Mouse (Mus musculus) lung, embryonic 15.5 days (tissue): ENCODE measurements around the gene R3hdm4. TPM values are rescaled to one million over a fixed set of nuclear protein-coding genes. Genes with fewer than 3 reads are reported as not detected.

Experiments used
- ATAC-seq: fragments of 200-750 bp; cut with Nextera tagmentation; 2 replicates; pipeline ENCODE4 v1.8.0; 2017; ENCODE audit warnings: moderate number of reproducible peaks, borderline replicate concordance; ENCODE audit not compliant: low FRiP score, low TSS enrichment; ENCODE audit errors: extremely low read depth
- H3K27ac ChIP-seq: fragments of 300-500 bp; sonication (generic); 2 replicates; pipeline ENCODE4 v1.5.1; 2015; ENCODE audit warnings: moderate library complexity, mild to moderate bottlenecking, inconsistent platforms
- H3K27me3 ChIP-seq: fragments of 300-500 bp; sonication (generic); 2 replicates; pipeline ENCODE4 v1.6.1; 2015; ENCODE audit warnings: inconsistent platforms
- H3K36me3 ChIP-seq: fragments of 300-500 bp; sonication (generic); 2 replicates; pipeline ENCODE4 v1.6.1; 2015; ENCODE audit warnings: inconsistent platforms
- H3K4me1 ChIP-seq: fragments of 300-500 bp; sonication (generic); 2 replicates; pipeline ENCODE4 v1.6.1; 2015; ENCODE audit warnings: inconsistent platforms
- H3K4me2 ChIP-seq: fragments of 300-500 bp; sonication (generic); 2 replicates; pipeline ENCODE4 v1.6.1; 2015; ENCODE audit warnings: inconsistent platforms, mild to moderate bottlenecking, moderate library complexity
- H3K4me3 ChIP-seq: fragments of 300-500 bp; sonication (generic); 2 replicates; pipeline ENCODE4 v1.5.1; 2015; ENCODE audit warnings: mild to moderate bottlenecking, inconsistent platforms
- H3K9ac ChIP-seq: fragments of 300-500 bp; sonication (generic); 2 replicates; pipeline ENCODE4 v1.6.1; 2015; ENCODE audit warnings: inconsistent platforms
- H3K9me3 ChIP-seq: fragments of 300-500 bp; sonication (generic); 2 replicates; pipeline ENCODE4 v1.6.1; 2016; ENCODE audit warnings: inconsistent platforms
- WGBS: fragments of 180-500 bp; shearing (Covaris S2); methylation state at CpG from one replicate; pipeline ENCODE4 v1.1.7; 2015; 5-methylcytosine and 5-hydroxymethylcytosine counted together
- polyA plus RNA-seq: library from polyadenylated mRNA; unstranded; fragments of >200 nt; fragmentation: Nextera tagmentation; extraction: Ambion mirVana; gene quantifications from 2 replicates; pipeline ENCODE4 v1.2.1, GENCODE M21; 2015

R3hdm4 gene
- polyA plus RNA-seq, 1 experiment from 2014 or later, result 152 TPM

DNA sequence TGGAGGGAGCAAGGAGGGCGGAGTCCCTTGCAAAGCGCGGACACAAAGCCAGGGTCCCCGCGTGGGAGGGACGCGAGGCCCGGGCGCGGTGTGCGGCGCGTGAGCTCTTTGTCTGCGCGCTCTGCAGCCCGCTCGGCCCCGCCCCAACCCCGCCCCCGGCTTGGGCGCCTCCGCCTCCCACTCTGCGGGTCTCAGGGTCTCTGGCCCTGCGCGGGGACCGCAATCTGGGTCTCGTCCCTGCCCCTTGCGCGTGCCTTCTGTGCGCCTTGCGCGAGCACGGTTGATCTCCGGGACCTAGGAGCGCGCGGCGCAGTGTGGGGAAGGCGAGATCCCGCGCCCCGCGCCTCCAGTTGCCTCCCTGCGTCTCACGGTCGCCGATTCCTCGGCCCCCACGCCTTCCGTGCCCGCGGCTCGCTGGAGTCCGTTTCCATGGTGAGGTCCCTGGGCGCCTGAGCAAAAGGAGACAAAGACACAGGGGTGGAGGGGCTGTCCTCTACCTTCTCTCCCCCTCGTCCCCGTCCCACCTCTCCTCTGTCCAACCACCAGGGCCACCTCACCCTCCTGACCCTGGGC lies 46.6 kb downstream of the R3hdm4 start, which contains the start of the genes Prtn3 and Plppr3:
Gene Prtn3 (plus strand): TSS at position 187 of the 573 bp plus-strand sequence.
Gene Plppr3 (minus strand): TSS at position 345 of the 573 bp plus-strand sequence.
- peak; percentile 82 for ATAC-seq
- WGBS, result under 1% methylated on average over 46 of the region's 57 CpGs
- Histone ChIP-seq H3K9me3 (no peaks in the 10 kb centered on the region), H3K4me3 (peak within 1 kb of the TSS; percentile 52), H3K27ac (no peak within 1 kb of the TSS), H3K4me1 (peaks cover 21% of the 10 kb centered on the region), H3K9ac (peak within 1 kb of the TSS; percentile 71), H3K36me3 (no peaks in the 10 kb centered on the region), H3K4me2 (peak within 1 kb of the TSS; percentile 87), H3K27me3 (no peaks in the 10 kb centered on the region)

DNA sequence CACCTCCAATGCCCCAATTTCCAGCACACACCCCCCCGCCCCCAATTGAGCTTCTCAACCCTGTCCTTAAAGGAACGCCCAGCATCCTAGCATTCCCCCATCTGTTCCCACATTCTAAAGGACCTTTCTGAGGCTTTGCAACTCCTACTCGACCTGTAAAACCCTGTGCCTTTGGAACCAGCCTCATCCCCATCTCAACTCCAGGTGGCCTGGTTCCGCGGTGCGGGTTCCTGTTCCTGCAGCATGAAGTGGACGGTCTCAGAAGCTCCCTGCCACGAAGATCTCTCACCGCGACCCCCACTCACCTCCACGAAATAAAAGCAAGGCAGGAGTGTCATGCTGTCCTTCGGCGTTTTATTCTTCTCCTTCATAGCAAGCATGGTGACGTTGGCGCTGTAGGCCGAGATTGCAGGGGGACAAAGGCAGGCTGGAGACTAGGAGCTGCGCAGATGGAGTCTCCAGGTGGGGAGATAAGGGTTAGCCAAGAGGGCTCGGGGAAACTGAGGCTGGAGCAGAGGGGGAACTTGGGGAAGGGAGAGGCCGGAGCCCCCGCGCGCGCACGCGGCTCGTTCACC lies 47.2 kb downstream of the R3hdm4 start:
- Histone ChIP-seq H3K4me2 (peak overlapping the region; percentile 87), H3K4me1 (peaks cover 20% of the 10 kb centered on the region), H3K9me3 (no peaks in the 10 kb centered on the region), H3K27ac (no peak overlapping the region), H3K4me3 (peak overlapping the region; percentile 52), H3K9ac (peak overlapping the region; percentile 71), H3K36me3 (no peaks in the 10 kb centered on the region), H3K27me3 (no peaks in the 10 kb centered on the region)
- ATAC-seq, result peak; percentile 16; the same call in 1 of the 2 replicates
- under 1% methylated on average over 26 of the region's 26 CpGs for WGBS

DNA sequence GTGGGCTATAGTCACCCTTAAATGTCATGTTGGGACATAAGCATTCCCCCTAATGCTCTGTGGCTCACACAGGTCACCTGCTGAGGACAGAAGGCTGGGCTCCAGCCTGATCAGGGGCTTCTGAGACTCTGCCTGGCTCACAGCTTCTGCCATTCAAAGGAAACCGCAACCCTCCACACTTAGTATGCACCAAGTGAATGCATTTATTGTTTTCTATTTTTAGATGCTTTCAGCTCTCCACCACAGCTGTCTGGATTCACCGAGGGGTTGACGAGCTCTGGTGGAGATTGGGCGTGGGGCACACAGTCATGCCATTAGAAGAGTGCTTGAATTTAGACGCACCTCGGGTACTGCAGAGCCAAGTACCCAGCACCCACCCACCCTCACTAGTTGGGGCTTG lies 47.7 kb downstream of the R3hdm4 start:
- Histone ChIP-seq H3K9me3 (no peaks in the 10 kb centered on the region), H3K36me3 (no peaks in the 10 kb centered on the region), H3K9ac (no peak overlapping the region), H3K27me3 (no peaks in the 10 kb centered on the region), H3K27ac (no peak overlapping the region), H3K4me2 (peak overlapping the region; percentile 87), H3K4me1 (peaks cover 20% of the 10 kb centered on the region), H3K4me3 (peak overlapping the region; percentile 52)
- ATAC-seq, result no peak
- 11% methylated on average over 6 of the region's 6 CpGs for WGBS

DNA sequence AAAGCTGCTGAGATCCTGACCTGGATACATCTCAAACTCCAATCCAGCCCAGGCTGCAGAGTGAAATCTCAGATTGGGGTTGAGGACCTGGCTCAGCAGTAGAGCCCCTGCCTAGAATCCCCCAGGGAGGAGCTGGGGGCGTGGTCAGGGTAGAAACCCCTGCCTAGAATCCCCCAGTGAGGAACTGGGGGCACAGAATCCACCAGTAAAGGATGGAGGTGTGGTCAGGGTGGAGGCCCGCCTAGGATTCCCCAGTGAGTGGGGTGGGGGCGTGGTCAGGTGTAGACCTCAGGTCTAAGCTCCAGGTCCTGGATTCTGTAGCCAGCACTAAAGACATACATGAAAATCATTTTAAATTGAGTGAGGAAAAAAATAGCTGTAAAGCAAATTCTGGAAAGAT lies 48.1 kb downstream of the R3hdm4 start:
- H3K27me3 ChIP-seq, result no peaks in the 10 kb centered on the region
- peak overlapping the region; percentile 52; the same call in 1 of the 2 replicates for H3K4me3 ChIP-seq
- no peaks in the 10 kb centered on the region for H3K36me3 ChIP-seq
- H3K27ac ChIP-seq, result no peak overlapping the region
- H3K9me3 ChIP-seq, result no peaks in the 10 kb centered on the region
- peak overlapping the region; percentile 87 for H3K4me2 ChIP-seq
- no peak for ATAC-seq
- WGBS, result 41% methylated on average over 3 of the region's 3 CpGs
- no peak overlapping the region for H3K9ac ChIP-seq
- peaks cover 20% of the 10 kb centered on the region for H3K4me1 ChIP-seq

DNA sequence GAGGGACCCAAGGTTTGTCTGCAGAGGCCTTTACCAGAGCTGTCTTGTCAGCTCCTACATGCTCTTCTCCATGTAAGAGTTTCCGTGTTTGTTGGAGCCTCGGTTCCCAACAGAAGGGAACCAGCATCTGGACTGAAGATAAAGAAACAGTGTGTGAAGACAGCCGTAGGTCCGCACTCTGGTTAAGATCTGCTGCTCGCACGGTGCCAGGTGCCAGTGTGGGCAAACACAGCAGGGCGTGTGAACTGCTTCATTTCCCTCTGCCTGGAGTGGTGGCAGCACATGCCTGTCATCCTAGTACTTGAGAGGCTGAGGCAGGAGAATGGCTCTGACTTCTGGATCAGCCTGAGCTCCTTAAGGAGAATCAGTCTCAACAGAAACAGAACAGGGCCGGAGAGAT lies 49.2 kb downstream of the R3hdm4 start:
- H3K27me3 ChIP-seq, result no peaks in the 10 kb centered on the region
- 87% methylated on average over 8 of the region's 8 CpGs for WGBS
- no peak for ATAC-seq
- no peak overlapping the region for H3K27ac ChIP-seq
- no peak overlapping the region for H3K4me3 ChIP-seq
- H3K36me3 ChIP-seq, result no peaks in the 10 kb centered on the region
- peaks cover 17% of the 10 kb centered on the region for H3K4me1 ChIP-seq
- H3K9ac ChIP-seq, result no peak overlapping the region
- H3K4me2 ChIP-seq, result no peak overlapping the region
- H3K9me3 ChIP-seq, result no peaks in the 10 kb centered on the region

DNA sequence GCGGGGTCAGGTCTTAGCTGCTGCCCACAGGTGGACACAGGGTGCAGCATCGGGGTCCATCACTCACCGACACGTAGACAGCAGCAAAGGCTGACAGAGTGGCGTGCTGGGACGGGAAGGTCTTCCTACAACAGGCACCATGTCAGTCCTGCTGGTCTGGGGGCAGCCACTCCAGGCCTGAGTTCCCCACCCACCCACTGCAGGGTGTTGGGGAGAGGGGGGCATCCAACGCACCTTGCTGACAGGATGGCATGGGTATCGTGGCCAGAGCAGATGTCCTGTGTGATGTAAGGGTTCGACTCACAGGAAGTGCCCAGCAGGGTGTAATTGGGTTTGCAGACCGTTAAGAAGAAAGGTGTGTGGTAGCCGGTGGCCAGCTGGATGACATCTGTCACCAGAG lies 54.4 kb downstream of the R3hdm4 start:
- no peak for ATAC-seq
- WGBS, result 74% methylated on average over 11 of the region's 11 CpGs
- Histone ChIP-seq H3K4me3 (no peak overlapping the region), H3K4me2 (no peak overlapping the region), H3K27me3 (no peaks in the 10 kb centered on the region), H3K27ac (no peak overlapping the region), H3K4me1 (peaks cover 5% of the 10 kb centered on the region; the same call in 1 of the 2 replicates), H3K9ac (no peak overlapping the region), H3K36me3 (peaks cover 40% of the 10 kb centered on the region), H3K9me3 (no peaks in the 10 kb centered on the region)

DNA sequence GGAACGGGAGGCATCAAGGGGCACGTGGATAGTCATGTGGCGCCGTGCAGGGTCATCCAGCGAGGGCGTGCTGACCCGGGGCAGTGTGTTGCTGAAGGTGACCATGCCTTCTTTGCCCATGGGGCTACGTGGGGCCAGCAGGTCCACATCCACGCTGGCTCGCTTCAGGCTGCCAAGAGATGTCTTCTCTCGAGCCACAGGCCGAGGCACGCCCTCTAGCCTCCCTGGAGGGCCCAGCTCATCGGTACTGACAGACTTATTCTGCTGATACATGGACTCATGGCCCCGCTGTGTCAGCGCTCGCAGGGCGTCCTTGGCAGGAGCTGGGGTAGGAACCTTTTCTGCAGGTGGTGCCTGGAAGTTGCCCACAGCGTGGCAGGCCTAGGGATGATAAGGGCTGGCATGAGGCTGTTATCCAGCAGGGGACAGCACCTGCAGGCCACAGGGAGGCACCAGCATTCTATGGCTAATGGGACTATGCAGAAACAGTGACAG lies 55.2 kb downstream of the R3hdm4 start:
- peak overlapping the region; percentile 2; the same call in 1 of the 2 replicates for H3K27ac ChIP-seq
- no peaks in the 10 kb centered on the region for H3K27me3 ChIP-seq
- 62% methylated on average over 19 of the region's 19 CpGs for WGBS
- H3K36me3 ChIP-seq, result peaks cover 47% of the 10 kb centered on the region
- H3K9ac ChIP-seq, result no peak overlapping the region
- no peak for ATAC-seq
- H3K4me3 ChIP-seq, result no peak overlapping the region
- H3K9me3 ChIP-seq, result no peaks in the 10 kb centered on the region
- no peak overlapping the region for H3K4me2 ChIP-seq
- peaks cover 5% of the 10 kb centered on the region; the same call in 1 of the 2 replicates for H3K4me1 ChIP-seq

DNA sequence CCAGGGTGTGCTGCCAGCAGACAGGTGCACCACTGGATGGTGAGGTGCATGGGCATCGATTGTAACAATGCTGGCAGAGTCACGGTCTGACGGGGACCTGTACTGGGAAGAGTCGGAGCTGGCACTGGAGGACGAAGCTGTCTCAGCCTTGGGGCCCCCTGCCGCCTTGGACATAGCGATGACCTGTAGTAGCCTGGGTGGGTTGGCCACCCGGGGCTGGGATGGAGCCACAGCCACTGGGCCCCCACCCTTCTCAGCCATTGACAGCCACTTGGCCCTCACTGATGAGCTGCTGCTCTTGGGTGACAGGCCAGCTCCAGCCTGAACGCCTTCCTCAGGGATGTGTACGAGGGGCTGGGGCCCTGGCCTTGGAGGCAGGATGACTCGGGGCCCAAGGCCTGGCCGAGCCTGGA lies 55.8 kb downstream of the R3hdm4 start:
- Histone ChIP-seq H3K9me3 (no peaks in the 10 kb centered on the region), H3K4me3 (no peak overlapping the region), H3K36me3 (peaks cover 54% of the 10 kb centered on the region), H3K27ac (peak overlapping the region; percentile 2; the same call in 1 of the 2 replicates), H3K4me1 (peaks cover 6% of the 10 kb centered on the region), H3K9ac (no peak overlapping the region), H3K4me2 (no peak overlapping the region), H3K27me3 (no peaks in the 10 kb centered on the region)
- WGBS, result 57% methylated on average over 12 of the region's 12 CpGs
- peak; percentile 29 for ATAC-seq

DNA sequence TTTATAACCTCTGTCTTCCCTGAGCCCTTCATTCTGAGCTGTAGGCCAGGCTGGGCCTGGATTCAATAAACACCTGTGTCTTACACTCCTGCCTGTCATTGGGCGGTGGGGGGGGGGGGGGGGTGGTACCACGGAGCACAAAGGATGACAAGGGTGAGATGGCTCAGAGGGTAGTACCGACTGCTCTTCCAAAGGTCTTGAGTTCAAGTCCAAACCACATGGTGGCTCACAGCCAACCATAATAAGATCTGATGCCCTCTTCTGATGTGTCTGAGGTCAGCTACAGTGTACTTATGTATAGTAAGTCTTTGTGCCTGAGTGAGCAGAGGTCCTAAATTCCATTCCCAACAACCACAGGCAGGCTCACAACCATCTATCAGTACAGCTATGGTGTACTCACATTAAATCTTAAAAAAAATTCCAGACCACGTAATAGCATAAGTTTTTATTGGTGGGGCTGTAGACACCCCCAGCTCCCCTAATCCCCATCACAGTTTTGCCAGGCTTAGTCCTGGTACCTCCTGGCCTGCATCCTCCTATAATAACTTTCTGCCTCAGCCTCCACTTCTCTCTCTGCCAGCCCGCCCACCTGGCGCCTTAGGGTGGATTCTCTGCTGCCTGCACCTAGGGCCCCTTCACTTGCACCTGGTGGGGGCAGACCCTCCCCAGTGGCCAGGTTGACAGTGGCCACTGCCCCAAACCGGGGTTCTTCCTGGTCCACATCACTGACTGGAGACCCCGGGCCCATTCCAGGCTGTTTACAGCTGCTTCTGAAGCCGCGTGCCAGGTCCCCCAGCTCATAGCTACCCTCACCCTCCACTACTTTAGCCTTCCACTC lies 56.4 kb downstream of the R3hdm4 start:
- WGBS, result 46% methylated on average over 10 of the region's 10 CpGs
- Histone ChIP-seq H3K9me3 (no peaks in the 10 kb centered on the region), H3K4me2 (no peak overlapping the region), H3K27ac (no peak overlapping the region; the same call in 1 of the 2 replicates), H3K27me3 (no peaks in the 10 kb centered on the region), H3K9ac (no peak overlapping the region), H3K4me1 (peaks cover 12% of the 10 kb centered on the region), H3K36me3 (peaks cover 60% of the 10 kb centered on the region), H3K4me3 (no peak overlapping the region)
- peak; percentile 4; the same call in 1 of the 2 replicates for ATAC-seq

DNA sequence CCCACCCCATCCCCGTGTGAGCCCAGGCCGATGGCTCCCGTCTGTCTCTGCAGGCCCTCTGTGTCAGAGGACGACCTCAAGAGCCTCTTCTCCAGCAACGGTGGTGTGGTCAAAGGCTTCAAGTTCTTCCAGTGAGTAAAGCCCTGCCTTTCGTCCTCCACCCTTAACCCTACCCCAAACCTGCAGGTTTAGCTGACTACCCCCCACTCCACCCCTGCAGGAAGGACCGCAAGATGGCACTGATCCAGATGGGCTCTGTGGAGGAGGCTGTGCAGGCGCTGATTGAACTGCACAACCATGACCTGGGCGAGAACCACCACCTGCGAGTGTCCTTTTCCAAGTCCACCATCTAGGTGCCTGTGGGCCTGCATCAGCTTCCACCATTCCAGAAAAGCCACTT lies 58.1 kb downstream of the R3hdm4 start:
- no peak for ATAC-seq
- Histone ChIP-seq H3K27me3 (no peaks in the 10 kb centered on the region), H3K27ac (no peak overlapping the region), H3K4me2 (no peak overlapping the region), H3K4me3 (no peak overlapping the region), H3K9me3 (no peaks in the 10 kb centered on the region), H3K36me3 (peaks cover 70% of the 10 kb centered on the region), H3K4me1 (peaks cover 28% of the 10 kb centered on the region), H3K9ac (no peak overlapping the region)
- 52% methylated on average over 10 of the region's 10 CpGs for WGBS

DNA sequence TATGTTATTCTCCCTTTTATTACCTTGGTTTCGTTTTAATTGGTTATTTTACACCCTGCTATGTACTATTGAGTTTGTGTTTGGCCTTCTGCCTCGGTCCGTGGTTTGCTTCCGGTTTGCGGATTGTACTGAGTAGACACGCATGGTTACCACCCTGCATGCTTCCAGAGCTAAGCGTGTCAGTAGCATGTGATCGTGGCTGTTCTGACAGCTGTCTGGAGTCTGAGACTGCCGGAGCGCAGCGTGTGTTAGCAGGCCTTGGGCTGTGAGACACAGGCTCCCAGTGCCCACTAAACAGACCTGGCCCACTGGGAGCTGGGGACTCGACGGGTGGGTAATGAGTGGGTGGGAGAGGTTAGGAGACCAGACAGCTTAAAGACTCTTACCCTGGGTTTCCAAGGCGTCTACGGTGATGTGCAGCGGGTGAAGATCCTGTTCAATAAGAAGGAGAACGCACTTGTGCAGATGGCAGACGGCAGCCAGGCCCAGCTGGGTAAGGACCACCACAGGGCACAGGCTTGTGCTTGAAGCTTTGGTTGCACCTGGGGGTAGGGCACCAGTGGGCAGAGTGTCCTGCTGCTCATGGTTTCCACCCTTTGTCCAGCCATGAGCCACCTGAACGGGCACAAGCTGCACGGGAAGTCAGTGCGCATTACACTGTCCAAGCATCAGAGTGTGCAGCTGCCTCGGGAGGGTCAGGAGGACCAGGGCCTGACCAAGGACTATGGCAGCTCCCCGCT lies 58.8 kb downstream of the R3hdm4 start:
- 83% methylated on average over 23 of the region's 23 CpGs for WGBS
- no peak overlapping the region for H3K9ac ChIP-seq
- H3K4me3 ChIP-seq, result no peak overlapping the region
- H3K36me3 ChIP-seq, result peaks cover 70% of the 10 kb centered on the region
- H3K4me1 ChIP-seq, result peaks cover 35% of the 10 kb centered on the region
- H3K27ac ChIP-seq, result no peak overlapping the region
- H3K4me2 ChIP-seq, result no peak overlapping the region
- no peak for ATAC-seq
- H3K9me3 ChIP-seq, result no peaks in the 10 kb centered on the region
- H3K27me3 ChIP-seq, result no peaks in the 10 kb centered on the region
